Mouse (Mus musculus): Measurements from ENCODE around the gene Ccne1.

The Ccne1 gene

GRCm38 (mm10) chr7:38054246-38054645 lies 53.1 kb downstream of the Ccne1 start:
- no peak for DNase-seq (ENCODE audit: low spot score in 2 of 2)
